Mouse (Mus musculus): ENCODE results near the gene Tead4.

- TF ChIP-seq CTCF (IDR thresholded peaks at IDR 0.05) (no peak), EP300 (IDR thresholded peaks at IDR 0.05) (no peak)
Observed at GRCm38 (mm10) chr6:128279608-128280007, 21.0 kb downstream of the Tead4 start.
